Mouse (Mus musculus): Measurements from ENCODE around the gene Rflna.
A peak's percentile ranks its signal among the peaks of the same experiment; 100 is the strongest.

Gene Rflna

DNA sequence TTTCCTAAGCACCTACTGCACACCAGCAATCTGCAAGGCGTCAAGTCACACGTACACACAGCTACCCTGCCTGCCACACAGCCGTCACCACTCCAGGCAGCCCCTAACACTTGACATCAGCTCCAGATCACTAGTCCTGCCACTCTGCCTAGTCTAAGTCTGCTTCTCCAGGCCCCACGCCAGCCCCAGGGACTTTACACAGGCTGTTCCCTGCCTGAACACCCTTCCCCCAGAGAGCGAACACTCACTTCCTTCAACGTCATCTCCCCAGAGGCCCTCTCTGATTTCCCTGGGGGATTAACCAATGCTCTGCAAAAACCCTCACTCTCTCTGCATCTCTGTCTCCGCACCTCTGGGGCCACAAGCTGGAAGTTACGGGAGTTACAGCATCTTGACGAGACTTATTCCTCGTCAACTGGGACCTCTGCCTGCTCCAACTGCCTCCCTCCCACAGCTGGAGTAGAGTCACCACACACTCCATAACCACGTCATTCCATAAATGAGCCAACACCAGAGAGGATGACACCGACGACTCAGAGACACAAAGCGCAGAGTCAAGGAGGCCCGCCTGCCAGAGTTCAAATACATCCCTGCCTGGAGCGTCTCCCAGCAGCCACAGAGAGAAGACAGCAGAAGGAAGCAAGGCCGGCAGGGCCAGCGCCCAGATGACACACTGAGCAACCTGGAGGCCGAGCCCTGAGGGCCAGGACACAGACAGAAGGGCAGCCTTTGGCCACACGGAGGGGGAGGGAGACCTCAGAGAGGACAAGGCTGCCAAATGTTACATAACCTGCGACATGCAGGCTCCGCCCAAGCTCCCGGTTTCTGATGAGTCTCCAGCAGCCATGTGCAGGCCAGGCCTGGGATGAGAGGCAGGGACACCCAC lies 49.8 kb downstream of the Rflna start:
- DNase-seq (ENCODE audit: low spot score in 2 of 2): peak in 1 of 2 experiments; percentile 27

- no peak for DNase-seq (ENCODE audit: low spot score in 2 of 2)
Measured at GRCm38 (mm10) chr5:125053661-125054060, 50.6 kb downstream of the Rflna start.

DNA sequence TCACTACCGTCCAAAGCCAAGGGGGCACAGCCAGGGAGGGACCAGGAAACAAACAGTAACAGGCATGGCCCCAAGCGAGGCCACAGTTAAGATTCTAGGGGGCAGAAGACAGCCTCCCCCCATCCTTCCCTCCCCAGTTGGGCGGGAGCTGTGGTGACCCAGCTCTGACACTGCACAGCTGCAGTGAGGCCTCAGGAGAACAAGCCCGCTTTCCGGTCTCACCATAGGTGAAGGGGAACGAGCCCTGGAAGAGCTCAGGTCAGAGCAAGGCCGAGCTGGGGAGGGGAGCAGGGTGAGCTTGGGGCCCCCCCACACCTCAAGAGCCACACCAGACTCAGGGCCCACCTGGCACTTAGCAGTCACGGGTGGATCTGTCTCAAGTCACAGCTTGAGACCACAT lies 52.9 kb downstream of the Rflna start:
- no peak for DNase-seq (ENCODE audit: low spot score in 2 of 2)

GRCm38 (mm10) chr5:125056331-125056695 lies 53.3 kb downstream of the Rflna start:
- DNase-seq (ENCODE audit: low spot score in 2 of 2): no peak

GRCm38 (mm10) chr5:125056696-125057554 lies 53.9 kb downstream of the Rflna start:
- DNase-seq (ENCODE audit: low spot score in 2 of 2): no peak

DNA sequence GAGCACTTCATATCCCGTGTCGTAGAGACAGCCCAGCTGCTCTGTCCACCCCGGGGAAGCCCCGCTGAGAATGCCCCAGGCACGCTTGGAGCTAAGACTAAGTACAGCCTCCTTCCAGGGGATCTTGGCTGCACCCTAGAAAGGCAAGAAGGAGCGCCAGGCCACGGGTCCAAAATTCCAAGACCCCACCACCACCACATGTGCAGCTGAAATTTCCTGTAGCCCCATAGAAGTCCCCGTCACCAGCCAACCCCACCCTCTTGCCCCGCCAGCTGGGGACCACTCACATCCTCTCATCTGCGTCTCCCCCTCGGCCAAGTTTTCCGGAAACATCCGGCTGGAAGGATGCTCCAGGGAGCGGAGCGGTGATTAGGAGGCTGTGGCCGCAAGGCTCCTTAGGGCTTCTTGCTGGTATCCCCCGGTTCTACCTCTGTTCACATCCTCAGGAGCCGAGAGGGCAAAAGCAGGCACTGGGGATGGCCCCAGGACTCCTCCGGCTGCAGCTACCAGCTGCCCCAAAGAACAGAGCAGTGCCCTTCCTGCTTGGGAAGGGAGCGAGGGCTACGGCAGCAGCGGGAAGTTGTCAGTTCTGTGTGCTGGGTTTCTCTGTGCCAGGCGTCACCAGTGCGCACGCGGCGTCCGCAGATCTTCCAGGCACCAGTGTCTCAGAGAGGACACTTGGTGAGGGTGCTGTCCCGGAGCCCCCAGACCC lies 54.7 kb downstream of the Rflna start:
- peak in 1 of 2 experiments; percentile 28 for DNase-seq (ENCODE audit: low spot score in 2 of 2)

DNA sequence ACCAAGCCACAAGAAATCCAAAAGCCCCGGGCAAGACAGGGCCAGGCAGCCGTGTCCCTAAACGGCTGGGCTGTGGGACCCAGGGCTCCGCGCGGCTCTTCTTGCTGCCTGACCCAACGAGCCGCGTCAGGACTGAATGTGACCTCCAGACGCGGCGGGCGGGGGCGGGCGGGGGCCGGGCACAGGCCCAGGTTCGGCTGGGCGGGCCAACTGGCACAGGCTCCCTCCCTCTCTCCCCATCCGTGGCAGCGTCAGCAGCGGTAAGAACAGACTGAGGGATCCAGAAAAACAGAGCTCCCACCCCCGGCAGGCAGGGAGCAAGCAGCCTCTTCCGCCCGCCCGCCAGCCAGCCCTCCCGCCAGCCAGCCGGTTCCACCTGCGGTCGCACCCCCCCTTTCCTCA lies 55.2 kb downstream of the Rflna start:
- peak in 1 of 2 experiments; percentile 58 for DNase-seq (ENCODE audit: low spot score in 2 of 2)

Measured in frontal cortex, postnatal 14 days (tissue).